Mouse (Mus musculus): ENCODE results near the gene Cst3.
A peak's percentile ranks its signal among the peaks of the same experiment; 100 is the strongest.

The Cst3 gene

GRCm38 (mm10) chr2:148856630-148857400 lies 18.7 kb downstream of the Cst3 start:
- no peak for DNase-seq (ENCODE audit: low spot score in 2 of 2)

DNA sequence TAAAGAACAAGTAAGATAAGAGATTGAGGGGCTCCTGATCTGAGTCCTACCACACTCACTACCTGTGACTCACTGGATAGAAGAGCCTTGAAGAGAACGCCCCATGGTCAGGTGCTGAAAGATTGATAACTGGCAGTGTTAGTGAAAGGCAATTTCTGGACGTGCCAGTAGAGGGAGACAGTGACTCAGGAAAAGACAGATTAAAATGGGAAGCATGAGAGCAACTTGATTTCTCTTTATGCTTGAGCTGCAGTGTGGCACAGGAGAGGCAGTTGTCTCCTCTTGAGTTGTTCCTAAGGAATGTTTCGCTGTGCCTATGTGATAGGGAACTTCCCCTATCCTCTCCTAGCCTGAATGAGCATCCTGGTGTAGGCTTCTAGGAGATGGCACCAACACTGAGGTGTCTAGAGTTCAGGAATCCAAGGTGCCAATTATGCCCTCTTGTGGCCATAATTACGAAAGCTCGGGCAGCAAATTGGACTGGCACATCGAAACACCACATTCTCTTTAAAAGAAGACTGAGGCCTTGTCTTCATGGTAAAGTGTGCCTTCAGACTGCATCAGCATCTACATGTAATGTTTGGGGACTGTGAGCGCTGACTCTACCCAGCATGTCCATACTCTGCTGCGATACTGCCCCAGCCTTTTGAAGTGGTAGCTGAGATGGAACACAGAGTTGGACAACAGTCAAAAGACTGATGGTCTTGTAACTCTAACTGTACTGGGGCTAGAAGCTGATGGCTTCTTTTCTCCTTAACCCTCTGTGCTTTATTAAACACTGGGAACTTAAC lies 24.2 kb downstream of the Cst3 start:
- DNase-seq (ENCODE audit: low spot score in 2 of 2): peak; percentile 64 to 85

GRCm38 (mm10) chr2:148839224-148839623 lies 36.3 kb downstream of the Cst3 start:
- no peak for DNase-seq (ENCODE audit: low spot score in 2 of 2)

- no peak for DNase-seq (ENCODE audit: low spot score in 2 of 2)
Observed at GRCm38 (mm10) chr2:148838075-148838777, 37.3 kb downstream of the Cst3 start.

- no peak for DNase-seq (ENCODE audit: low spot score in 2 of 2)
Observed at GRCm38 (mm10) chr2:148834912-148835311, 40.6 kb downstream of the Cst3 start, which contains the start of gene Cst9. Gene Cst9, plus strand, starts transcription at chr2:148835147.

- no peak for DNase-seq (ENCODE audit: low spot score in 2 of 2)
Observed at GRCm38 (mm10) chr2:148825986-148826385, 49.5 kb downstream of the Cst3 start.
